In genomic region chr1:151957669-151958068, GRCm38 (mm10) we compare ENCODE assay signal across 19 mouse cellular contexts.
DNase-seq lines count a peak whose midpoint lies in the region; TF ChIP-seq lines count a peak whose summit lies in the region.
"Had no signal": no experiment of that assay in that cellular context is flagged by ENCODE, and none has a peak within 500 bp of the region (broad histone marks: within the 10 kb centered on the region; RNA-seq: fewer than 3 reads in every experiment).

No protein-coding gene starts in this region.

- no peak overlapping the region for H3K4me3 ChIP-seq in gastrocnemius, adult 2 months
- no peak overlapping the region for H3K4me3 ChIP-seq in macrophage (ENCODE audit: inconsistent target)
- H3K4me3 ChIP-seq: embryonic facial prominence, embryonic 10.5 days; forebrain, embryonic 13.5 days; heart, embryonic 13.5 days; hindbrain, embryonic 13.5 days had no signal

- 74% methylated on average over 7 of the region's 7 CpGs for WGBS in macrophage (ENCODE audit: missing documents)

- TF ChIP-seq CTCF in gastrocnemius, adult 2 months (IDR thresholded peaks at IDR 0.05), result no peak

- no peak for DNase-seq in gastrocnemius, adult 2 months
- DNase-seq in gastrocnemius, postnatal 10 days, result no peak
- DNase-seq in heart, postnatal 4 days, result peak; percentile 21
- DNase-seq in heart, postnatal 10 days, result no peak
- DNase-seq in Muller cell, postnatal 12 days (ENCODE audit: inconsistent ontology term), result peak; percentile 60
- DNase-seq: adrenal gland, adult 2 months; cerebellum, adult 11-12 months; cerebellum, adult 9-10 months; cerebellum, postnatal 25 days; forebrain, postnatal 0 days; gastrocnemius, postnatal 36 days; heart, adult 18-20 months; kidney, adult 11 months had no signal

- intact Hi-C loops in gastrocnemius, adult 2 months (cut with DNase I), result no loop called here
- intact Hi-C loops in heart, postnatal 10 days (cut with DNase I), result no loop called here

- H3K36me3 ChIP-seq in macrophage (ENCODE audit: inconsistent target), result no peaks in the 10 kb centered on the region
- H3K36me3 ChIP-seq: hindbrain, embryonic 13.5 days had no signal

- peak overlapping the region; percentile 46 for H3K27ac ChIP-seq in gastrocnemius, adult 2 months
- peak overlapping the region; percentile 65 for H3K27ac ChIP-seq in macrophage
- H3K27ac ChIP-seq: embryonic facial prominence, embryonic 10.5 days; forebrain, embryonic 13.5 days; heart, embryonic 13.5 days; hindbrain, embryonic 13.5 days; hindbrain, postnatal 0 days had no signal

- peaks cover 5% of the 10 kb centered on the region; the same call in 1 of the 2 replicates for H3K79me2 ChIP-seq in macrophage (ENCODE audit: inconsistent target)

Comparison
In these comparisons a context has a peak if more than half of its experiments do, and no peak if none do; other contexts are left out.
1. DNase-seq: peak in heart, postnatal 4 days (single experiment) and Muller cell, postnatal 12 days (single experiment); none in gastrocnemius, adult 2 months (single experiment), gastrocnemius, postnatal 10 days (single experiment) and heart, postnatal 10 days (0 of 2).